Mouse (Mus musculus) lung, postnatal 0 days (tissue): ENCODE measurements at regions not wholly inside any gene's neighbourhood (a gene's known extent, or its start where the extent isn't known, plus 50 kb on each side); places are given as distances from the start of the nearest gene placed in this dataset.

Source experiments
- CTCF ChIP-seq: IDR thresholded peaks from 2 replicates; pipeline ENCODE4 v1.5.1; 2016; ENCODE audit warnings: antibody characterized with exemption, mild to moderate bottlenecking
- EP300 ChIP-seq: IDR thresholded peaks from 2 replicates; pipeline ENCODE4 v1.6.1; 2016; ENCODE audit warnings: antibody characterized with exemption, mild to moderate bottlenecking, control low read depth

GRCm38 (mm10) chr14:31947246-31947645 lies 81.5 kb upstream of the Galnt15 start:
- TF ChIP-seq EP300 (no peak), CTCF (no peak)
